Mouse (Mus musculus): ENCODE measurements at regions not wholly inside any gene's neighbourhood (a gene's known extent, or its start where the extent isn't known, plus 50 kb on each side); places are given as distances from the start of the nearest gene placed in this dataset.

- DNase-seq: no peak
Observed at GRCm38 (mm10) chr3:106879994-106880393, 53.9 kb upstream of the Olfr266 start.

- DNase-seq: peak; percentile 8
Observed at GRCm38 (mm10) chr3:106903198-106903597, 77.1 kb upstream of the Olfr266 start.

GRCm38 (mm10) chr3:106906668-106907067 is 80.6 kb upstream of the Olfr266 start:
- no peak for DNase-seq

- DNase-seq: no peak
Observed at GRCm38 (mm10) chr3:106936067-106936466, 99.9 kb upstream of the Kcna3 start.

- DNase-seq: peak; percentile 29
Observed at GRCm38 (mm10) chr3:106940095-106940494, 95.9 kb upstream of the Kcna3 start.

- DNase-seq: no peak
Observed at GRCm38 (mm10) chr3:106955555-106956446, 80.2 kb upstream of the Kcna3 start.

GRCm38 (mm10) chr3:106957162-106957895 is 78.6 kb upstream of the Kcna3 start:
- DNase-seq: no peak

GRCm38 (mm10) chr3:106958194-106958593 is 77.8 kb upstream of the Kcna3 start:
- DNase-seq: no peak

GRCm38 (mm10) chr3:106960596-106960995 is 75.4 kb upstream of the Kcna3 start:
- DNase-seq: no peak

GRCm38 (mm10) chr3:106962466-106962865 is 73.5 kb upstream of the Kcna3 start:
- DNase-seq: peak; percentile 67

- no peak for DNase-seq
Observed at GRCm38 (mm10) chr3:106966198-106966597, 69.8 kb upstream of the Kcna3 start.

GRCm38 (mm10) chr3:106967479-106967878 is 68.5 kb upstream of the Kcna3 start:
- DNase-seq: no peak

- no peak for DNase-seq
Observed at GRCm38 (mm10) chr3:106974114-106974789, 61.7 kb upstream of the Kcna3 start.

GRCm38 (mm10) chr3:106978728-106979127 is 57.2 kb upstream of the Kcna3 start:
- DNase-seq: no peak

- DNase-seq: no peak
Observed at GRCm38 (mm10) chr3:106980914-106981313, 55.1 kb upstream of the Kcna3 start.

GRCm38 (mm10) chr3:106981323-106981722 is 54.6 kb upstream of the Kcna3 start:
- no peak for DNase-seq

GRCm38 (mm10) chr3:106984231-106984630 is 51.7 kb upstream of the Kcna3 start:
- DNase-seq: no peak

All from thymus, postnatal 4 days (tissue).